Mouse (Mus musculus) B cell, adult 67 days (primary cell): ENCODE results near the gene Gm6588. TPM values are rescaled to one million over a fixed set of nuclear protein-coding genes. Genes with fewer than 3 reads are reported as not detected.

Experiments
- total RNA-seq, 2 experiments: library from RNA; stranded (reverse); gene quantifications; 4 replicates each; pipeline ENCODE4 v1.2.4; 2023

Gm6588 gene
- not detected for total RNA-seq

DNA sequence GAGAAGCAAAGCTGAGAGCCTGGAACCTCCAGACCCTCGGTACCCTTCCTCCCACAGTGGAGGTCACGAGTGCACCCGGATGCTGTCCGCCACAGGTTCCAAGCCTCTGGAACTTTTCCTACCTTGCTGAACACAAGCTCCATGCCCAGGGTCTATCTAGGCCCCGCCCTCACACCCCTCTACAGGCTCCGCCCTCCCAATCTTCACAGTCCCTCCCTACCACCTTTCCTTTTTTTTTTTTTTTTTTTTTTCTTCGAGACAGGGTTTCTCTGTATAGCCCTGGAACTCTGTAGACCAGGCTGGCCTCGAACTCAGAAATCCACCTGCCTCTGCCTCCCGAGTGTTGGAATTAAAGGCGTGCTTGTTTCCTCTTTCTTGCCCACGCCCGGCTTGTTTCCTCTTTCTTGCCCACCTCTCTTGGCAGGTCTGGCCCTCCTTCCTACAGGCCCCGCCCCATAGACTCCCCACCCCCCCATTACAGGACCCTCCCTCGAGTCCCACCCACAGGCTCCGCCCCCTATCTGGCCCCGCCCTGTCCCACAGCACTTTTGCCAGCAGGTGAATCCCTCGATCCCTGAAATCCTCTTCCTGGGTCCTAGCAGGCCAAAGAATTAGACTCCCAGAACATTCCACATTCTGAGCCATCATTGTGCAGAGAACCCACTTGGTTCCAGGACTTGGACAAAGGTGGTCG, at the start of gene Gm6588:
Gene Gm6588, plus strand, starts transcription at position 680 of the 694 bp plus-strand sequence.

Other genes starting within 250 kb of the Gm6588 start
- 1 to 10 TPM in 1 of 2 experiments, not detected in 1; 1.0 TPM for gene Cryba4, start 196.9 kb upstream of the Gm6588 start, total RNA-seq
- gene Crybb1, start 193.6 kb upstream of the Gm6588 start, total RNA-seq = not detected
- 10 to 100 TPM; 84.1 to 87.1 TPM for gene Tpst2, start 172.7 kb upstream of the Gm6588 start, total RNA-seq
- 100 to 1,000 TPM in 1 of 2 experiments, 10 to 100 TPM in 1; 99.5 to 111 TPM for gene Tfip11, start 123.1 kb upstream of the Gm6588 start, total RNA-seq
- gene Srrd, start 106.4 kb upstream of the Gm6588 start, total RNA-seq = 10 to 100 TPM; 44.3 to 46.5 TPM
- gene Hps4, start 106.3 kb upstream of the Gm6588 start, total RNA-seq = 10 to 100 TPM; 36.3 to 38.0 TPM
- not detected for gene Gm6583, start 93.4 kb upstream of the Gm6588 start, total RNA-seq
- gene Asphd2, start 54.6 kb upstream of the Gm6588 start, total RNA-seq = not detected
- gene Sez6l, start 127.8 kb downstream of the Gm6588 start, total RNA-seq = not detected